Mouse (Mus musculus): Measurements from ENCODE around the gene Rpl41.

DNA sequence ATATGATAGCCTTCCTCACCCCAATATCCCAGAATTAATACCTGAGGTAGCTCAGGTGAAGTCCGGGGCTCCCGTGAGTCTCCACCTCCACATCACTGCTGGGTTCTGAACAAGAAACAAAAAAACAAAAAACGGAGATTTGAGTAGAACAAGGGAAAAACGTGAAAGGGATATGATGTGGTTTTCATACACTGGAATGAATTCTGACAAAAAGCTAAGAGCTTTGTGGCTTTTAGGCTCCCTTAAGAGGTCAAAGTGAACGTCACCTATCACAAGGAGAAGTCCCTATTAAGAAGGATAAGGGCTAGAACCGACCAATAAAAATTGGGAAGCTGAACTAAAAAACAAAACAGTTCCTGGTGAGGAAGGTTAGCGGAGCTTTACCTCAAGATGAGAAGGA lies 2.3 kb downstream of the Rpl41 start:
- TF ChIP-seq CTCF (conservative IDR thresholded peaks at IDR 0.05; ENCODE audit: insufficient read depth, insufficient read length, low read depth, low read length): no peak
- no peak for TF ChIP-seq POLR2A (IDR thresholded peaks at IDR 0.05; ENCODE audit: low read depth, low read length)

All from kidney, adult 2 months (tissue).